Mouse (Mus musculus): ENCODE data around the gene Trim41. TPM values are rescaled to one million over a fixed set of nuclear protein-coding genes. Genes with fewer than 3 reads are reported as not detected.
"Not testable (repeated sequence)": the region's sequence is repeated elsewhere in the genome, so short reads cannot be mapped to it uniquely, and the experiment has no call there.

The Trim41 gene
- polyA plus RNA-seq, 2 experiments from 2014 or later = 2.0 to 3.7 TPM

GRCm38 (mm10) chr11:48837310-48838180, 20.4 kb upstream of the Trim41 start:
- ATAC-seq = peak; percentile 40

- no peak for ATAC-seq
Observed at GRCm38 (mm10) chr11:48836990-48837309, 19.8 kb upstream of the Trim41 start.

GRCm38 (mm10) chr11:48835923-48836322, 18.8 kb upstream of the Trim41 start:
- no peak for ATAC-seq

DNA sequence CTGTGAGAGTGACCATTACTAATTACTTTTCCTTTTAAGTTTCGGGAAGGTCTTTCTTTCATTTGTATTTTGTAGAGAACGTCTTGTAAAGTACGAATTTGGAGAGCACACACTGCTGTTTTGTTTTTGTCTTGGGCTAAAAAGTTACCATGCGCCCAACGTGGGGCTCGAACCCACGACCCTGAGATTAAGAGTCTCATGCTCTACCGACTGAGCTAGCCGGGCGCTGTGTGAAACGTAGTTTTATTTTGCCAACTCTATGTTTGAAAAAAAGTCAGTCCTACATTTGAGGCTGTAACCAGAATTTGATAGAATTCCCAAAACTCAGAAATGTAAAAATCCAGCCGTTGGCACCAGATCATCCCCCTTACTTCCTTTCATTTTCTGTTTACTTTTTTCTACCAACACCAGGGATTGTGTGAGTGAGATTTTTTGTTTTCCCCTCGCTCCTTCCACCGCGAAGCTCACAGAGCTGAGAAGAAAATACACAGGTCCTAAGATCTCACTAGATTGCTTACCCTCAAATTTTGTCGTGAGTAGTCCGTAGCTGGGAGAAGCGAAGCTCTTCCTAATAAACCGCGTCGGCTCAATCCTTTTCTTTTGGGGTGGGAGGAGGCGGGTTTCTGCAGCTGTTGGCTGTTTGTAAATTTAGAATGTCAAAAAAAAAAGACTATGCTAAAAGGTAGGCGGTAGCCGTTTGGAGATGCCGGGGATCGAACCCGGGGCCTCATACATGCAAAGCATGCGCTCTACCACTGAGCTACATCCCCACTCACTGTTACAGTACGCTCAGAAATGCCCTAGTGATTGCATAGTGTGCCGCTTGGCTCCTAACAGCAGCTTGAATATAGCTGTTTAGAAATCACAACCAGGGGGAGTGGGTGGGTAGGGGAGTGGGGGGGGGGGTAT, 16.8 kb upstream of the Trim41 start:
- ATAC-seq = peak; percentile 73

DNA sequence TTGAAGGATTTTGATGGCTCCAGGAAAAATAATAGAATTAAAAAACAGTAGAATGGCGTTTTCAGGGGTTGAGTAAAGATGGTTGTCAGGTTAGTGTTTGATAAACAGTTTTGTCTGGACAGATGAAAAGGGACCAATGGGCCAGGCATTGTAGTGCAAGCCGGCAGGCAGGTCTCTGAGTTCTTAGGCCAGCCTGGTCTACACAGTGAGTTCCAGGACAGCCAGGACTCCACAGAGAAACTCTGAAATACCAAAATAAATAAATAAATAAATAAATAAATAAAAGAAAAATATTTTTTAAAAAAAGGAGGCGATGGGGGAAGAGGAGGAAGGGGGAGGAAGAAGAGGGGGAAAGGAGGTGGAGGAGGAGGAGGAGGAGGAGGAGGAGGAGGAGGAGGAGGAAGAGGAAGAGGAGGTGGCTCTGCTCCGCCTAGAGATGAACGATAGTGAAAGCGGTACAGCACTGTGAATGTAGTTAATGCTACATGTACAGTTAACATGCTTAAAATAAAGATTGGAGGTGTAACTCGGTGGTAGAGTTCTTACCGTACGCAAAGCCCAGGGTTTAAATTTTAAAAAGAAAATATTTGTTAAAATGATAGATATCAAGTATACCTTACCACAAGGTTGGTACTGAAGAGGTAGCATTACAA, 16.1 kb upstream of the Trim41 start:
- ATAC-seq = peak; percentile 21

GRCm38 (mm10) chr11:48831273-48831672, 14.1 kb upstream of the Trim41 start:
- no peak for ATAC-seq

- no peak for ATAC-seq
Observed at GRCm38 (mm10) chr11:48830279-48830678, 13.1 kb upstream of the Trim41 start.

DNA sequence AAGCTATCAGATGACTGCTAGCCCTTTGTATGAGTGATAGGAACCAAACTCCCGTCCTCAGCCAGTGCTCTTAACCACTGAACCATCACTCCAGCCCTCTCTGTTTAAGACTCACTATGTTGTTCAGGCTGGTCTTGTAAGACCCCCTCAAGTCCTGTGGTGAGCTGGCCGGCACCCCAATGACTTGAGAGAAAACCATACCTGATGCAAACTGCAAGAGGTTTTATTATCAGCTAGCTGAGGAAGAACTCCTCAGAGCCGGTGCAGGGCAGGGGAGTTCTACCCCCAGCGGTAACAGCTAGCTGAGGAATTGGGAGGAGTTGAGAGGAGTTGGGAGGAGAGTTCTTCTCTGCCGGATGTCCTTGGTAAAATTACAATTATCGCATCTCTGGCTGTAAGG, 10.8 kb upstream of the Trim41 start:
- ATAC-seq = no peak

GRCm38 (mm10) chr11:48826752-48827096, 9.6 kb upstream of the Trim41 start:
- peak; percentile 13 for ATAC-seq

GRCm38 (mm10) chr11:48825979-48826751, 9.0 kb upstream of the Trim41 start, which contains the start of the genes Trim7 and Gm12184:
Trim7 (plus strand) TSS chr11:48826140.
Gm12184 (minus strand) TSS chr11:48826655.
- peak; percentile 21 for ATAC-seq

GRCm38 (mm10) chr11:48824311-48824830, 7.2 kb upstream of the Trim41 start:
- no peak for ATAC-seq

DNA sequence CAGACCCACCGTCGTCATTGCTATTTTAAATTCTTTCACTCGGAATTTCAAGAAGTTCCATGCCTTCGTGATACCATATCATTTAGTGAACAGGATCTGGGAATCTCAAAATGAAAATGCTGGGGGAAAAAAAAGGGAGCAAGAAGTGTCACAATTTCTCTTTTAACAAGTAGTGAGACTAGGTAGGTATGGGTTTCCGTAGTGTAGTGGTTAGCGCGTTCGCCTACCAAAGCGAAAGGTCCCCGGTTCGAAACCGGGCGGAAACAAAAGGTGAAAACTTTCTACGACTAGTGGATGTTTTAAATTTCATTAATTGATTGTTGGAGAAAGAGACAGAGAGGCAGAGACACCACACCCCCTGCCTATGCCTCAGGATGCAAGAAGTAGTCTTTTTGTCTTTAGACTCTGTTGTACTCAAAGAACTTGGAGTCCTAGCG, 6.4 kb upstream of the Trim41 start:
- peak; percentile 75 for ATAC-seq

GRCm38 (mm10) chr11:48822768-48823512, 5.8 kb upstream of the Trim41 start:
- ATAC-seq = no peak

GRCm38 (mm10) chr11:48821299-48821698, 4.1 kb upstream of the Trim41 start:
- ATAC-seq = not testable (repeated sequence)

- no peak for ATAC-seq
Observed at GRCm38 (mm10) chr11:48820308-48820674, 3.1 kb upstream of the Trim41 start.

- no peak for ATAC-seq
Observed at GRCm38 (mm10) chr11:48819614-48820307, 2.6 kb upstream of the Trim41 start.

- peak; percentile 37 for ATAC-seq
Observed at GRCm38 (mm10) chr11:48818346-48818745, 1.2 kb upstream of the Trim41 start.

DNA sequence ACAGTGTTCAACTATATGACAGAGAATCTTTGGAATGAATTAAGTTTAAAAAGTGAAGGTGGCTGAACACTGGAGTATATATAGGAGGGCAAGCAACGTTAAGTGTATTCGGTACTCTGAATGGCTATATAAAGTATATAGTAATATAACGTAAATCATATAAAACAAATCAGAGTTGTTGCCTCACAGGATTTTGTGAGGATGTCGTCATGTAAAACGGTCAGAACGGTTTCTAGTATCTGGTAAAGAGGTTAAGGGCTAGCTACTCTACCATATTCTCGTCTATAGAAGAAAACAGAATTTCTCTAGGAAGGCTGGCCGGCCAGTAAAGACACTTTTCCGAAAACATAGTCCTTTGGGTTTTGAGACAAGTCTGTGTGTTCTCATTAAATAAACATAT, 641 bp upstream of the Trim41 start:
- ATAC-seq = no peak

DNA sequence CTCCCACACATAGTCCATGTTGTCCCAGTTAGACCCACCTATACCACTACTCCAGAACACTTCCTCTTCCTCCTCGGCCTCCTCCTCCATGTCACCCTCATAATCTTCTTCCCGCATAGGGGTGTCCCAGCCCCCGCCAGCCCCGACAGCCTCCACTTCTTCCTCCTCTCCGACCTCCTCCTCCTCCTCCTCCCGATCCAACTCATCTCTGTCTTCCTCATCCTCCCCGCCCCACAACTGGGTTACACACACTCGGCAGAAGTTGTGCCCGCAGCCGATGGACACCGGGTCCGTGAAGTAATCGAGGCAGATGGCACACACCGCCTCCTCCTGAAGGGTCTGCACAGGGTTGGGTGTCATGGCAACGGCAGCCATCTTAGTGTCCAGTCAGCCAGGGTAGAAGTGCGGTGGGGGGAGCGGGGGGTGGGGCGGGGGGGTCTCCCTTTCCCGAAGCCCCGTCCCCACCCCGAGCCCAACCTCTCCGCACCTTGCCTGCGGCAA, 822 bp downstream of the Trim41 start:
- no peak for ATAC-seq

DNA sequence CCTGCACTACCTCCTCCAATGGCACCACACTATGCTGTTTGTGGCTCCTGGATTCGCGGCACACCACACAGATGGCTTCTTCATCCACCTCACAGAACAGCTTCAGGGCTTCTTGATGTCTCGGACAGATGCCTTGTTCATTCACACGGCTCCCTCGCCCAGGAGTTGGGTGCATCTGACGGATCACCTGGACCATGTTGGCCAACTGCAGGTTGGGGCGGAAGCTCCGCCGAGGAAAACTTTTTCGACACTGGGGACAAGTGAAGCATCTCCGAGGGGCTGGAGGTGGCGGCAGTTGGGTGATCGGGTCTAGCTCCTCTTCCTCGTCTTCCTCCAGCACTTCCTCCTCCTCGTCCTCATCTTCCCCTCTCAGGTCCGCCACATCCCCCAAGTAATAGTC, 1.3 kb downstream of the Trim41 start:
- ATAC-seq = no peak
